Mouse (Mus musculus) kidney, adult 2 months (tissue): ENCODE results near the gene Psmb8.

Experiments
- CTCF ChIP-seq: fragments of 200-500 bp; conservative IDR thresholded peaks from 2 replicates; pipeline ENCODE4 v1.5.1; 2011; ENCODE audit warnings: low read depth, mild to moderate bottlenecking, control low read depth, low read length, moderate library complexity, mixed read lengths; ENCODE audit not compliant: insufficient read depth, insufficient read length
- POLR2A ChIP-seq: fragments of 200-500 bp; IDR thresholded peaks from one replicate; pipeline ENCODE4 v1.6.1; 2011; ENCODE audit warnings: low read depth, low read length, control low read depth

- no peak for TF ChIP-seq CTCF
- no peak for TF ChIP-seq POLR2A
Observed at GRCm38 (mm10) chr17:34240916-34241315, 43.4 kb downstream of the Psmb8 start.
